11 mouse cellular contexts compared by ENCODE assay signal in the genomic region with DNA sequence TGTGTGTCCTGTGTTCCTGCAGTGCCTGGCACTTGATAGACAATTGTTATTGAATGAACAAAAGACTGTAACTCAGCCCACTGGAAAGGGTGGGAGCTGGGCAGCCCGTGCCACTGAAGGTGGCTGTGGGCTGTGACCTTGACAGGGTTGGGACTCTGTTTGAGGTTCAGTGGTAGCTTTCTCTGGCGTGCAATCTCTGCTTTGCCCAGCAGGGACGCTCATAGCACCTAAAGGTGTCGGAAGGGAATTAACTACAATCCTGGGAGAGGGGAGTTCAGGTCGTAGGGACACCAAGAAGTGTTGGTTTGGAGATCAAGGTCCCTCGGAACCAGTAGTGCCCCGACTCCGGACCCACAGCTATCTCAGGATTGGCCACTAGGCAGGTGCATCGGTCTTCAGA. TPM values are rescaled to one million over a fixed set of nuclear protein-coding genes. Genes with fewer than 3 reads are reported as not detected.
DNase-seq lines count a peak whose midpoint lies in the region; ATAC-seq and TF ChIP-seq lines count a peak whose summit lies in the region.
"Had no signal": no experiment of that assay in that cellular context is flagged by ENCODE, and none has a peak within 500 bp of the region (broad histone marks: within the 10 kb centered on the region; RNA-seq: fewer than 3 reads in every experiment).

No protein-coding gene starts in this region.

- no peak for ATAC-seq in intestine, postnatal 0 days
- ATAC-seq in intestine, embryonic 15.5 days = no peak

- no peak overlapping the region for H3K4me3 ChIP-seq in intestine, postnatal 0 days (ENCODE audit: low read depth, low read length)
- H3K4me3 ChIP-seq in intestine, embryonic 15.5 days (replicated peaks) = no peak overlapping the region
- no peak overlapping the region for H3K4me3 ChIP-seq in lung, adult 2 months (replicated peaks; ENCODE audit: extremely low read depth, low read depth, low read length)
- H3K4me3 ChIP-seq: forebrain, embryonic 10.5 days; liver, embryonic 13.5 days; midbrain, embryonic 10.5 days had no signal

- H3K9me3 ChIP-seq in intestine, postnatal 0 days (ENCODE audit: control insufficient read depth) = no peaks in the 10 kb centered on the region
- H3K9me3 ChIP-seq in intestine, embryonic 15.5 days = no peaks in the 10 kb centered on the region
- H3K9me3 ChIP-seq: forebrain, embryonic 10.5 days; liver, embryonic 13.5 days; midbrain, embryonic 10.5 days had no signal

- no peak overlapping the region for H3K27ac ChIP-seq in intestine, postnatal 0 days (ENCODE audit: low read depth, low read length)
- no peak overlapping the region for H3K27ac ChIP-seq in intestine, embryonic 15.5 days
- H3K27ac ChIP-seq: forebrain, embryonic 10.5 days; liver, embryonic 13.5 days; midbrain, embryonic 10.5 days had no signal

- H3K27me3 ChIP-seq in intestine, postnatal 0 days (replicated peaks; ENCODE audit: control insufficient read depth, insufficient read depth, low read length) = no peaks in the 10 kb centered on the region
- no peaks in the 10 kb centered on the region for H3K27me3 ChIP-seq in intestine, embryonic 15.5 days (replicated peaks)
- H3K27me3 ChIP-seq: liver, embryonic 13.5 days had no signal

- H3K36me3 ChIP-seq in intestine, postnatal 0 days (ENCODE audit: control insufficient read depth, insufficient read depth) = no peaks in the 10 kb centered on the region
- H3K36me3 ChIP-seq in intestine, embryonic 15.5 days = no peaks in the 10 kb centered on the region
- H3K36me3 ChIP-seq: forebrain, embryonic 10.5 days; liver, embryonic 13.5 days; midbrain, embryonic 10.5 days had no signal

- no peak overlapping the region for H3K9ac ChIP-seq in intestine, postnatal 0 days (ENCODE audit: low read depth, low read length)
- H3K9ac ChIP-seq in intestine, embryonic 15.5 days = no peak overlapping the region
- H3K9ac ChIP-seq: liver, embryonic 13.5 days had no signal

- H3K4me1 ChIP-seq in intestine, postnatal 0 days (replicated peaks; ENCODE audit: control insufficient read depth, insufficient read depth, low read length) = no peaks in the 10 kb centered on the region
- no peaks in the 10 kb centered on the region for H3K4me1 ChIP-seq in intestine, embryonic 15.5 days (replicated peaks)
- H3K4me1 ChIP-seq in lung, adult 2 months (ENCODE audit: control insufficient read depth, insufficient read depth, low read length) = no peaks in the 10 kb centered on the region; the same call in 1 of the 2 replicates

- TF ChIP-seq POLR2A in lung, adult 2 months (IDR thresholded peaks at IDR 0.05; ENCODE audit: borderline replicate concordance, extremely low read depth, low read depth, low read length) = no peak
- no peak for TF ChIP-seq POLR2A in brain, embryonic 14.5 days (IDR thresholded peaks at IDR 0.05; ENCODE audit: borderline replicate concordance, extremely low read depth, insufficient read depth, insufficient read length, poor library complexity, severe bottlenecking)

- TF ChIP-seq CTCF in intestine, postnatal 0 days (IDR thresholded peaks at IDR 0.05; ENCODE audit: low read depth) = peak; percentile 43
- TF ChIP-seq CTCF in lung, adult 2 months (IDR thresholded peaks at IDR 0.05; ENCODE audit: insufficient read depth, low read length) = no peak
- TF ChIP-seq CTCF in brain, embryonic 14.5 days (IDR thresholded peaks at IDR 0.05; ENCODE audit: borderline replicate concordance, extremely low read depth, insufficient read depth, insufficient read length) = peak; percentile 34; the same call in 1 of the 2 replicates

- no peak overlapping the region for H3K4me2 ChIP-seq in intestine, postnatal 0 days (replicated peaks; ENCODE audit: low read depth)
- H3K4me2 ChIP-seq in intestine, embryonic 15.5 days (replicated peaks) = no peak overlapping the region
- H3K4me2 ChIP-seq: liver, embryonic 13.5 days had no signal

- DNase-seq in lung, postnatal 10 days = peak; percentile 20
- DNase-seq in lung, adult 2 months = no peak
- DNase-seq in brain, embryonic 14.5 days (ENCODE audit: low read depth) = no peak
- peak; percentile 56 to 65 for DNase-seq in kidney, postnatal 4 days
- DNase-seq in adrenal gland, adult 8-10 months = no peak
- no peak for DNase-seq in ovary, adult 18-20 months (ENCODE audit: low spot score)
- DNase-seq: liver, embryonic 13.5 days had no signal

- WGBS in intestine, postnatal 0 days = 55% methylated on average over 9 of the region's 9 CpGs
- WGBS in intestine, embryonic 15.5 days = 61% methylated on average over 9 of the region's 9 CpGs
- 58% methylated on average over 9 of the region's 9 CpGs for WGBS in lung, adult 2 months

RNA-seq across cellular contexts. Expression of a gene that starts 35.6 kb away (rescaled TPM):
- polyA plus RNA-seq in intestine, postnatal 0 days (2015; fragmentation: Nextera tagmentation; extraction: Ambion mirVana) = 0.47 and 0.48 TPM in 2 replicates
- polyA plus RNA-seq in intestine, embryonic 15.5 days (2015; fragmentation: Nextera tagmentation; extraction: Ambion mirVana) = 1.7 TPM in 2 replicates
- polyA plus RNA-seq in lung, adult 2 months (2012; rRNA removed) = 3.1 and 3.8 TPM in 2 replicates
- polyA plus RNA-seq in brain, embryonic 14.5 days (2012; rRNA removed) = 7.9 and 10.0 TPM in 2 replicates
- 1 to 10 TPM; 2.8 to 6.3 (median 4.6) TPM for total RNA-seq in adrenal gland, adult 8-10 months (2022)

RNA-seq across cellular contexts. Expression of a gene that starts 36.8 kb away (rescaled TPM):
- polyA plus RNA-seq in intestine, postnatal 0 days (2015; fragmentation: Nextera tagmentation; extraction: Ambion mirVana) = 1.1 and 2.0 TPM in 2 replicates
- 3.6 and 3.8 TPM in 2 replicates for polyA plus RNA-seq in intestine, embryonic 15.5 days (2015; fragmentation: Nextera tagmentation; extraction: Ambion mirVana)
- 6.9 and 8.6 TPM in 2 replicates for polyA plus RNA-seq in lung, adult 2 months (2012; rRNA removed)
- polyA plus RNA-seq in brain, embryonic 14.5 days (2012; rRNA removed) = 8.5 and 15.5 TPM in 2 replicates
- total RNA-seq in adrenal gland, adult 8-10 months (2022) = 1 to 10 TPM; 4.7 to 8.9 (median 8.0) TPM

Comparison
In these comparisons a context has a peak if more than half of its experiments do, and no peak if none do; other contexts are left out.
1. DNase-seq: peak in lung, postnatal 10 days (single experiment) and kidney, postnatal 4 days (2 of 2); none in lung, adult 2 months (single experiment), brain, embryonic 14.5 days (single experiment), adrenal gland, adult 8-10 months (single experiment) and ovary, adult 18-20 months (single experiment).